Mouse (Mus musculus) lung, postnatal 36 days (tissue): ENCODE data around the gene Gm38393.

Experiments
- DNase-seq: peaks from one replicate; pipeline ENCODE4 v3.0.0; 2022; ENCODE audit warnings: mixed read lengths

Gm38393 gene

DNA sequence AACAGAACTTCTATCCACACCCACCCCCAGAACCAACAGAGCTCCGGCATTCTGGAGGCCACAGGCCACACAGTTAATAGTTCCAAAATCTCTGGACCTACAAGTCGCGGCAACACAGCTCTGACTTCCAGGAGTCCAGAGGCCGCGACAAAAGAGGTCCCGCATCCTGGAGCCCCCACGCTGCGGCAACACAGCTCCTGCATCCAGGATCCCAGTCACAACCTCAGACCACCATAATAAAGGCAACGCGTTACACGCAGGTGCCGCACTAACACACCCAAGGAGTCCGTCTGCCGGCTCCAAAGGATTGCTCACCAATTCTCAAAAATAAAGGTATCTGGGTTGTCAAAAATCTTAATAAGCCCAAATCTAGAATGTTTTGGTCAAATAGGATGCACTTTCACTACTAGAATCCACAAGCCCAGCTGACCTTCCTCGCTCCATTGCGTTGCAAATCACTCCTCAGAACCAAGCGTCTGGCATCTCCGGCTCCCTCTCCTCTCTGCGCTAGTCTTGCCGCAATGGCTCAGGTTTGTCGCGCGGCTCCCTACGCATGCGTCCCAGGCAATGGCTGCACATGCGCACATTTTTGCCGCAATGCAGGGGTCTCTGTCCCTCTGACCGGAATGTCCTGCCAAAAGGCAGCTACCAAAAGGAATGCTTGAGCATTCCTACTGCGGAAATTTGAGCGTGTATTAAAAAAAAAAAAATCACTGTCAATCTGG, at the start of gene Gm38393, which contains the start of gene Snurf:
Gene Gm38393 (minus strand): TSS at position 459 of the 725 bp plus-strand sequence.
Gene Snurf (minus strand): TSS at position 444 of the 725 bp plus-strand sequence.
- DNase-seq, result peak; percentile 54

GRCm38 (mm10) chr7:60047481-60048201, 42.8 kb upstream of the Gm38393 start:
- DNase-seq, result no peak

GRCm38 (mm10) chr7:60013186-60013585, 8.3 kb upstream of the Gm38393 start:
- DNase-seq, result no peak

- no peak for DNase-seq
These were observed 3.0 kb upstream of the Gm38393 start for GRCm38 (mm10) chr7:60007727-60008360.

DNA sequence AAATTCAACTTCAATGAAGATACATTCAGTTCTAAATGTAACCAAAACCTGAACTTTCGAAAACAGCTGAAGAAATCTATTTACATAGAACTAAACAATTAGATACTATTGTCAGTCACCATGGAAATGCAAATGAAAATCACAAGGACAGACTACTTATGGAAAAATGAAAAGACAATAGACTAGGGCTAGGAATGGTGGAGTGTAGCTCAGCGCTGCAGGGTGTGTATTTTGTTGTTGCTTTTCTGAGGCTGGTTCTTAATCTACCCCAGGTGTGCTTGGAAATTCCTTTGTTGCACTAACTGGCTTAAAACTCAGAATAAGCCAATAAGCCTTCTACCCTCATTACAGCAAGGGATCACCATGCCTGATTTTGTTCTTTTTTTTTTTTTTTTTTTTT, 1.4 kb upstream of the Gm38393 start:
- DNase-seq, result no peak

GRCm38 (mm10) chr7:60003921-60004605, 801 bp downstream of the Gm38393 start:
- peak; percentile 1 for DNase-seq

DNA sequence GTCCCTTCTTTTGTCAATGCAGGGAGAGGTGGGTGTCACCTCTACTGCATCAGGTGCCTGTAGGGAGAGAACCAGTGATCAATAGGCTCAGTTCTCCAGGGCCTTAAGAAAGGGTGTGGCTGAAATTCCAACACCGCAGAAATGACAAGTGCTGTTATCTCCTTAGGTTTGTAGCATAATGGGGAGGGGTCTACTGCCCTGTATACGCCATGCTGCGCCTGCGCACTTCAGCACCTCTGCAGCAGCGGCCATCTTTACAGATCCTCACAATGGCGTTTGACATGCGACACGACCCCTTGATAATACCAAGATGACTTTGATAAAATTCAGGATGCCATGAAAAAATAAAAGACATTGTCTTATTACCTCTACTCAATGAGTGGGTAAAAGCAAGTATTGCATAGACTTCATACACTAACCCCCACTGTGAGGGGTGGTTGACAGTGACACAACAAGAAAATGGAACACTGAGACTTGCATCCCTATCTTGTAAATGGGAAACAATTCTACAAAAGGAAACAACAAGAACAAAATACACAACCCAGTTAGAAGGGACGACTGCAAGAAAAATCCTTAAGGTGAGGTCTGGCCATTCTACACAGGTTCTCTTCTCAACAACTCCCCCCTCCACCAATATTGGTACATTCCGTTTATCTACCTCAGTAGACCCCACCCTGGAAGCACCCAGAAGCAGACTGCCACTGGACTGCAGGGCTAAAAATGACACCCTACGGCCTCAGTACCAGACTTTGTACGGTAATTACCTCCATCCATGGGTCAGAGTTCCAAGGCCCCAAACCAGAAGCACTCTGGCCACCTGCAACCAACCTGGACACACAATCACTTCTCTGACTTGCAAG, 1.6 kb downstream of the Gm38393 start:
- DNase-seq, result no peak

GRCm38 (mm10) chr7:59978646-59979045, 26.2 kb downstream of the Gm38393 start:
- DNase-seq, result no peak
